46 mouse cellular contexts compared by ENCODE assay signal in genomic region chr7:140190435-140190834, GRCm38 (mm10). TPM values are rescaled to one million over a fixed set of nuclear protein-coding genes. Genes with fewer than 3 reads are reported as not detected.
"Had no signal": no experiment of that assay in that cellular context is flagged by ENCODE, and none has a peak within 500 bp of the region (broad histone marks: within the 10 kb centered on the region; RNA-seq: fewer than 3 reads in every experiment).

No protein-coding gene starts in this region.

- H3K9ac ChIP-seq: limb, embryonic 12.5 days; limb, embryonic 13.5 days; limb, embryonic 15.5 days; liver, embryonic 12.5 days; liver, embryonic 13.5 days; liver, embryonic 14.5 days; liver, embryonic 15.5 days; lung, embryonic 14.5 days; lung, embryonic 15.5 days; midbrain, embryonic 12.5 days; midbrain, embryonic 13.5 days; midbrain, embryonic 15.5 days; neural tube, embryonic 12.5 days; neural tube, embryonic 13.5 days had no signal

- H3K27ac ChIP-seq: limb, embryonic 10.5 days; limb, embryonic 12.5 days; limb, embryonic 13.5 days; limb, embryonic 15.5 days; liver, embryonic 12.5 days; liver, embryonic 13.5 days; liver, embryonic 14.5 days; liver, embryonic 15.5 days; lung, embryonic 15.5 days; macrophage; midbrain, embryonic 10.5 days; midbrain, embryonic 12.5 days; midbrain, embryonic 13.5 days; midbrain, embryonic 15.5 days; neural tube, embryonic 12.5 days; neural tube, embryonic 13.5 days had no signal

- H3K36me3 ChIP-seq: limb, embryonic 10.5 days; limb, embryonic 12.5 days; limb, embryonic 13.5 days; limb, embryonic 15.5 days; liver, embryonic 12.5 days; liver, embryonic 13.5 days; liver, embryonic 15.5 days; lung, embryonic 15.5 days; midbrain, embryonic 10.5 days; midbrain, embryonic 12.5 days; midbrain, embryonic 13.5 days; midbrain, embryonic 15.5 days; neural tube, embryonic 12.5 days; neural tube, embryonic 13.5 days had no signal

- H3K4me1 ChIP-seq: limb, embryonic 10.5 days; limb, embryonic 12.5 days; limb, embryonic 15.5 days; liver, embryonic 13.5 days; liver, embryonic 15.5 days; lung, embryonic 15.5 days; midbrain, embryonic 10.5 days; midbrain, embryonic 12.5 days; midbrain, embryonic 13.5 days; midbrain, embryonic 15.5 days; neural tube, embryonic 12.5 days; neural tube, embryonic 13.5 days had no signal

- ATAC-seq: liver, embryonic 12.5 days; lung, postnatal 0 days; midbrain, embryonic 13.5 days; midbrain, embryonic 15.5 days; midbrain, embryonic 16.5 days had no signal

- DNase-seq: left cerebral cortex, postnatal 4 days; liver, embryonic 13.5 days; lung, adult 18-20 months; lung, adult 2 months; lung, embryonic 14.5 days; lung, postnatal 10 days; lung, postnatal 14 days; lung, postnatal 36 days; lung, postnatal 4 days; midbrain, embryonic 14.5 days had no signal

- H3K27me3 ChIP-seq: limb, embryonic 12.5 days; limb, embryonic 13.5 days; limb, embryonic 15.5 days; liver, embryonic 12.5 days; liver, embryonic 13.5 days; lung, embryonic 15.5 days; midbrain, embryonic 12.5 days; midbrain, embryonic 13.5 days; midbrain, embryonic 15.5 days; neural tube, embryonic 12.5 days; neural tube, embryonic 13.5 days had no signal

- H3K9me3 ChIP-seq: limb, embryonic 10.5 days; limb, embryonic 13.5 days; limb, embryonic 15.5 days; liver, embryonic 12.5 days; liver, embryonic 13.5 days; liver, embryonic 15.5 days; lung, embryonic 15.5 days; megakaryocyte, embryonic 14.5 days; midbrain, embryonic 10.5 days; midbrain, embryonic 12.5 days; midbrain, embryonic 13.5 days; midbrain, embryonic 15.5 days; neural tube, embryonic 12.5 days; neural tube, embryonic 13.5 days had no signal

- H3K4me3 ChIP-seq: limb, embryonic 10.5 days; limb, embryonic 12.5 days; limb, embryonic 13.5 days; limb, embryonic 15.5 days; liver, embryonic 12.5 days; liver, embryonic 13.5 days; liver, embryonic 15.5 days; lung, embryonic 15.5 days; megakaryocyte, embryonic 14.5 days; midbrain, embryonic 10.5 days; midbrain, embryonic 12.5 days; midbrain, embryonic 13.5 days; midbrain, embryonic 15.5 days; myocyte; neural tube, embryonic 12.5 days; neural tube, embryonic 13.5 days had no signal

- H3K4me2 ChIP-seq: limb, embryonic 12.5 days; limb, embryonic 13.5 days; limb, embryonic 15.5 days; liver, embryonic 11.5 days; liver, embryonic 12.5 days; liver, embryonic 13.5 days; liver, embryonic 15.5 days; lung, embryonic 14.5 days; lung, embryonic 15.5 days; midbrain, embryonic 11.5 days; midbrain, embryonic 12.5 days; midbrain, embryonic 13.5 days; midbrain, embryonic 15.5 days; neural tube, embryonic 12.5 days; neural tube, embryonic 13.5 days had no signal

RNA-seq across cellular contexts. Expression of gene Olfr524, which starts 15.3 kb away (rescaled TPM):
- total RNA-seq: left cerebral cortex, postnatal 10 days; left cerebral cortex, postnatal 14 days; left cerebral cortex, postnatal 25 days; left cerebral cortex, postnatal 36 days; left cerebral cortex, postnatal 4 days; liver, adult 2 months; megakaryocyte progenitor cell, adult 5-6 weeks; megakaryocyte, adult 5-6 weeks; megakaryocyte-erythroid progenitor cell, adult 5-6 weeks; midbrain, postnatal 0 days; monocyte, adult 5-6 weeks had no signal
- polyA plus RNA-seq: limb, embryonic 10.5 days; limb, embryonic 11.5 days; limb, embryonic 12.5 days; limb, embryonic 13.5 days; limb, embryonic 14.5 days; limb, embryonic 15.5 days; liver, adult 2 months; liver, embryonic 11.5 days; liver, embryonic 12.5 days; liver, embryonic 13.5 days; liver, embryonic 14.5 days; liver, embryonic 15.5 days; liver, embryonic 16.5 days; lung, adult 2 months; lung, embryonic 14.5 days; lung, postnatal 0 days; macrophage; midbrain, embryonic 10.5 days; midbrain, embryonic 11.5 days; midbrain, embryonic 12.5 days; midbrain, embryonic 13.5 days; midbrain, embryonic 14.5 days; midbrain, embryonic 15.5 days; midbrain, embryonic 16.5 days; midbrain, postnatal 0 days; myocyte; neural tube, embryonic 11.5 days; neural tube, embryonic 12.5 days; neural tube, embryonic 13.5 days had no signal

RNA-seq across cellular contexts. Expression of gene Olfr523, which starts 17.4 kb away (rescaled TPM):
- total RNA-seq: left cerebral cortex, postnatal 10 days; left cerebral cortex, postnatal 25 days; left cerebral cortex, postnatal 36 days; left cerebral cortex, postnatal 4 days; liver, adult 2 months; megakaryocyte progenitor cell, adult 5-6 weeks; megakaryocyte, adult 5-6 weeks; megakaryocyte-erythroid progenitor cell, adult 5-6 weeks; midbrain, postnatal 0 days; monocyte, adult 5-6 weeks had no signal
- polyA plus RNA-seq: limb, embryonic 10.5 days; limb, embryonic 11.5 days; limb, embryonic 12.5 days; limb, embryonic 13.5 days; limb, embryonic 14.5 days; limb, embryonic 15.5 days; liver, adult 2 months; liver, embryonic 11.5 days; liver, embryonic 12.5 days; liver, embryonic 13.5 days; liver, embryonic 14.5 days; liver, embryonic 15.5 days; liver, embryonic 16.5 days; lung, adult 2 months; lung, embryonic 14.5 days; lung, embryonic 15.5 days; lung, embryonic 16.5 days; lung, postnatal 0 days; macrophage; midbrain, embryonic 10.5 days; midbrain, embryonic 11.5 days; midbrain, embryonic 12.5 days; midbrain, embryonic 13.5 days; midbrain, embryonic 14.5 days; midbrain, embryonic 15.5 days; midbrain, embryonic 16.5 days; myocyte; neural tube, embryonic 11.5 days; neural tube, embryonic 12.5 days; neural tube, embryonic 13.5 days had no signal

RNA-seq across cellular contexts. Expression of gene Olfr522, which starts 25.9 kb away (rescaled TPM):
- total RNA-seq: left cerebral cortex, postnatal 10 days; left cerebral cortex, postnatal 14 days; left cerebral cortex, postnatal 25 days; left cerebral cortex, postnatal 36 days; left cerebral cortex, postnatal 4 days; liver, adult 2 months; megakaryocyte progenitor cell, adult 5-6 weeks; megakaryocyte, adult 5-6 weeks; megakaryocyte-erythroid progenitor cell, adult 5-6 weeks; midbrain, postnatal 0 days; monocyte, adult 5-6 weeks had no signal
- polyA plus RNA-seq: limb, embryonic 10.5 days; limb, embryonic 11.5 days; limb, embryonic 12.5 days; limb, embryonic 13.5 days; limb, embryonic 14.5 days; limb, embryonic 15.5 days; liver, adult 2 months; liver, embryonic 11.5 days; liver, embryonic 12.5 days; liver, embryonic 13.5 days; liver, embryonic 14.5 days; liver, embryonic 15.5 days; liver, embryonic 16.5 days; lung, adult 2 months; lung, embryonic 14.5 days; lung, embryonic 15.5 days; lung, embryonic 16.5 days; lung, postnatal 0 days; macrophage; midbrain, embryonic 10.5 days; midbrain, embryonic 11.5 days; midbrain, embryonic 12.5 days; midbrain, embryonic 13.5 days; midbrain, embryonic 14.5 days; midbrain, embryonic 15.5 days; midbrain, embryonic 16.5 days; midbrain, postnatal 0 days; myocyte; neural tube, embryonic 11.5 days; neural tube, embryonic 12.5 days; neural tube, embryonic 13.5 days had no signal

RNA-seq across cellular contexts. Expression of gene Cd163l1, which starts 27.6 kb away (rescaled TPM):
- total RNA-seq: left cerebral cortex, postnatal 25 days; left cerebral cortex, postnatal 36 days; liver, adult 2 months; midbrain, postnatal 0 days had no signal
- polyA plus RNA-seq: limb, embryonic 11.5 days; limb, embryonic 12.5 days; limb, embryonic 15.5 days; liver, embryonic 11.5 days; liver, embryonic 12.5 days; lung, embryonic 14.5 days; macrophage; midbrain, embryonic 10.5 days; midbrain, embryonic 11.5 days; midbrain, embryonic 12.5 days; midbrain, embryonic 13.5 days; midbrain, embryonic 14.5 days; midbrain, embryonic 15.5 days; midbrain, embryonic 16.5 days; midbrain, postnatal 0 days; myocyte; neural tube, embryonic 11.5 days; neural tube, embryonic 12.5 days; neural tube, embryonic 13.5 days had no signal

RNA-seq across cellular contexts. Expression of gene Sprn, which starts 35.8 kb away (rescaled TPM):
- total RNA-seq: megakaryocyte progenitor cell, adult 5-6 weeks; megakaryocyte, adult 5-6 weeks; monocyte, adult 5-6 weeks had no signal
- polyA plus RNA-seq: limb, embryonic 10.5 days; limb, embryonic 11.5 days; liver, embryonic 11.5 days; liver, embryonic 12.5 days; liver, embryonic 14.5 days; liver, embryonic 15.5 days; liver, embryonic 16.5 days; macrophage; myocyte had no signal
